Mouse (Mus musculus): ENCODE measurements around the gene Chrnb2.
"Not testable (repeated sequence)": the region's sequence is repeated elsewhere in the genome, so short reads cannot be mapped to it uniquely, and the experiment has no call there.

GRCm38 (mm10) chr3:89800078-89800477, 35.6 kb upstream of the Chrnb2 start:
- not testable (repeated sequence) for TF ChIP-seq CTCF (IDR thresholded peaks at IDR 0.05; ENCODE audit: borderline replicate concordance, insufficient read depth, low read length); POLR2A (IDR thresholded peaks at IDR 0.05; ENCODE audit: low read depth, low read length)

All from embryonic fibroblast, embryonic 13.5 days (primary cell).